Mouse (Mus musculus): ENCODE measurements around the gene Ergic1.

Ergic1 gene

GRCm38 (mm10) chr17:26598845-26599244 lies 37.6 kb downstream of the Ergic1 start:
- DNase-seq (ENCODE audit: low read depth in 2 of 2, low spot score in 2 of 2), result no peak

GRCm38 (mm10) chr17:26600913-26601447 lies 39.7 kb downstream of the Ergic1 start:
- no peak for DNase-seq (ENCODE audit: low read depth in 2 of 2, low spot score in 2 of 2)

GRCm38 (mm10) chr17:26601514-26601913 lies 40.2 kb downstream of the Ergic1 start:
- DNase-seq (ENCODE audit: low read depth in 2 of 2, low spot score in 2 of 2), result no peak

GRCm38 (mm10) chr17:26601926-26602325 lies 40.6 kb downstream of the Ergic1 start:
- no peak for DNase-seq (ENCODE audit: low read depth in 2 of 2, low spot score in 2 of 2)

GRCm38 (mm10) chr17:26602371-26602885 lies 41.1 kb downstream of the Ergic1 start:
- no peak for DNase-seq (ENCODE audit: low read depth in 2 of 2, low spot score in 2 of 2)

GRCm38 (mm10) chr17:26603311-26603710 lies 42.0 kb downstream of the Ergic1 start:
- DNase-seq (ENCODE audit: low read depth in 2 of 2, low spot score in 2 of 2), result no peak

GRCm38 (mm10) chr17:26605636-26606035 lies 44.3 kb downstream of the Ergic1 start:
- no peak for DNase-seq (ENCODE audit: low read depth in 2 of 2, low spot score in 2 of 2)

- DNase-seq (ENCODE audit: low read depth in 2 of 2, low spot score in 2 of 2), result no peak
These were observed 45.2 kb downstream of the Ergic1 start for GRCm38 (mm10) chr17:26606516-26606915.

GRCm38 (mm10) chr17:26608348-26608747 lies 47.1 kb downstream of the Ergic1 start:
- DNase-seq (ENCODE audit: low read depth in 2 of 2, low spot score in 2 of 2), result no peak

- no peak for DNase-seq (ENCODE audit: low read depth in 2 of 2, low spot score in 2 of 2)
These were observed 47.6 kb downstream of the Ergic1 start for GRCm38 (mm10) chr17:26608877-26609276.

GRCm38 (mm10) chr17:26609820-26610219 lies 48.5 kb downstream of the Ergic1 start:
- DNase-seq (ENCODE audit: low read depth in 2 of 2, low spot score in 2 of 2), result no peak

- DNase-seq (ENCODE audit: low read depth in 2 of 2, low spot score in 2 of 2), result no peak
These were observed 50.0 kb downstream of the Ergic1 start for GRCm38 (mm10) chr17:26611328-26611727.

- DNase-seq (ENCODE audit: low read depth in 2 of 2, low spot score in 2 of 2), result no peak
These were observed 50.6 kb downstream of the Ergic1 start for GRCm38 (mm10) chr17:26611918-26612317.

GRCm38 (mm10) chr17:26614286-26614685 lies 53.0 kb downstream of the Ergic1 start:
- DNase-seq (ENCODE audit: low read depth in 2 of 2, low spot score in 2 of 2), result no peak

GRCm38 (mm10) chr17:26614708-26615486 lies 53.6 kb downstream of the Ergic1 start:
- DNase-seq (ENCODE audit: low read depth in 2 of 2, low spot score in 2 of 2), result no peak

GRCm38 (mm10) chr17:26616696-26617095 lies 55.4 kb downstream of the Ergic1 start:
- DNase-seq (ENCODE audit: low read depth in 2 of 2, low spot score in 2 of 2), result no peak

GRCm38 (mm10) chr17:26618498-26618897 lies 57.2 kb downstream of the Ergic1 start:
- no peak for DNase-seq (ENCODE audit: low read depth in 2 of 2, low spot score in 2 of 2)

- no peak for DNase-seq (ENCODE audit: low read depth in 2 of 2, low spot score in 2 of 2)
These were observed 58.3 kb downstream of the Ergic1 start for GRCm38 (mm10) chr17:26619577-26619976.

- no peak for DNase-seq (ENCODE audit: low read depth in 2 of 2, low spot score in 2 of 2)
These were observed 59.0 kb downstream of the Ergic1 start for GRCm38 (mm10) chr17:26620292-26620691.

- no peak for DNase-seq (ENCODE audit: low read depth in 2 of 2, low spot score in 2 of 2)
These were observed 59.8 kb downstream of the Ergic1 start for GRCm38 (mm10) chr17:26620786-26621766.

- no peak for DNase-seq (ENCODE audit: low read depth in 2 of 2, low spot score in 2 of 2)
These were observed 60.6 kb downstream of the Ergic1 start for GRCm38 (mm10) chr17:26621912-26622311.
